ENCODE assay signal across 8 mouse cellular contexts in genomic region chr6:134470857-134471256, GRCm38 (mm10).
DNase-seq lines count a peak whose midpoint lies in the region; ATAC-seq lines count a peak whose summit lies in the region.

No protein-coding gene starts in this region.

- peaks cover 45% of the 10 kb centered on the region for H3K36me3 ChIP-seq in neural tube, embryonic 13.5 days
- peaks cover 30% of the 10 kb centered on the region for H3K36me3 ChIP-seq in heart, embryonic 12.5 days
- peaks cover 4% of the 10 kb centered on the region; the same call in 1 of the 2 replicates for H3K36me3 ChIP-seq in midbrain, embryonic 15.5 days (replicated peaks)

- H3K27ac ChIP-seq in neural tube, embryonic 13.5 days (replicated peaks) = no peak overlapping the region
- H3K27ac ChIP-seq in heart, embryonic 12.5 days (ENCODE audit: poor library complexity, severe bottlenecking) = peak overlapping the region; percentile 29; the same call in 1 of the 2 replicates
- H3K27ac ChIP-seq in midbrain, embryonic 15.5 days = no peak overlapping the region

- no peaks in the 10 kb centered on the region for H3K9me3 ChIP-seq in neural tube, embryonic 13.5 days
- H3K9me3 ChIP-seq in heart, embryonic 12.5 days (replicated peaks) = no peaks in the 10 kb centered on the region
- H3K9me3 ChIP-seq in midbrain, embryonic 15.5 days = no peaks in the 10 kb centered on the region

- ATAC-seq in neural tube, embryonic 13.5 days (ENCODE audit: low read depth) = peak; percentile 27; the same call in 1 of the 2 replicates
- peak; percentile 79 for ATAC-seq in heart, embryonic 12.5 days (ENCODE audit: insufficient number of reproducible peaks, low FRiP score)
- no peak; the same call in 1 of the 2 replicates for ATAC-seq in granulocyte monocyte progenitor cell, adult 5-6 weeks (replicated peaks; ENCODE audit: poor library complexity, severe bottlenecking)
- no peak; the same call in 1 of the 2 replicates for ATAC-seq in midbrain, embryonic 15.5 days (replicated peaks)

- no peak overlapping the region for H3K4me2 ChIP-seq in neural tube, embryonic 13.5 days
- peak overlapping the region; percentile 50 for H3K4me2 ChIP-seq in heart, embryonic 12.5 days
- H3K4me2 ChIP-seq in midbrain, embryonic 15.5 days = no peak overlapping the region

- no peaks in the 10 kb centered on the region for H3K27me3 ChIP-seq in neural tube, embryonic 13.5 days
- H3K27me3 ChIP-seq in heart, embryonic 12.5 days (replicated peaks) = no peaks in the 10 kb centered on the region
- H3K27me3 ChIP-seq in midbrain, embryonic 15.5 days (replicated peaks) = no peaks in the 10 kb centered on the region

- 84% methylated on average over 14 of the region's 14 CpGs for WGBS in neural tube, embryonic 13.5 days
- WGBS in heart, embryonic 12.5 days = 16% methylated on average over 14 of the region's 14 CpGs
- 78% methylated on average over 14 of the region's 14 CpGs for WGBS in midbrain, embryonic 15.5 days

- DNase-seq in neural tube, embryonic 10.5 days (ENCODE audit: extremely low spot score, low spot score) = no peak
- peak; percentile 87 for DNase-seq in adrenal gland, postnatal 25 days
- peak; percentile 73 for DNase-seq in layer of hippocampus, adult 9-11 months
- DNase-seq in lung, postnatal 4 days = peak; percentile 75 to 79

- H3K4me3 ChIP-seq in neural tube, embryonic 13.5 days = no peak overlapping the region
- 0 out of 2 replicates have a peak overlapping the region, but pooled peaks have one; percentile 10 for H3K4me3 ChIP-seq in heart, embryonic 12.5 days
- H3K4me3 ChIP-seq in midbrain, embryonic 15.5 days = no peak overlapping the region

- H3K9ac ChIP-seq in neural tube, embryonic 13.5 days = no peak overlapping the region
- no peak overlapping the region for H3K9ac ChIP-seq in heart, embryonic 12.5 days
- H3K9ac ChIP-seq in midbrain, embryonic 15.5 days = no peak overlapping the region

- H3K4me1 ChIP-seq in neural tube, embryonic 13.5 days (replicated peaks) = no peaks in the 10 kb centered on the region
- peaks cover 21% of the 10 kb centered on the region for H3K4me1 ChIP-seq in heart, embryonic 12.5 days (replicated peaks)
- no peaks in the 10 kb centered on the region for H3K4me1 ChIP-seq in midbrain, embryonic 15.5 days

Comparison
In these comparisons a context has a peak if more than half of its experiments do, and no peak if none do; other contexts are left out.
1. ATAC-seq: peak in neural tube, embryonic 13.5 days (single experiment) and heart, embryonic 12.5 days (single experiment); none in granulocyte monocyte progenitor cell, adult 5-6 weeks (single experiment) and midbrain, embryonic 15.5 days (single experiment).